Mouse (Mus musculus) thymus, postnatal 0 days (tissue): ENCODE results near the gene Ikzf4. TPM values are rescaled to one million over a fixed set of nuclear protein-coding genes. Genes with fewer than 3 reads are reported as not detected.

Source experiments
- DNase-seq: peaks from one replicate; pipeline ENCODE4 v3.0.0-alpha.2; 2015; ENCODE audit warnings: low spot score
- polyA plus RNA-seq: library from polyadenylated mRNA; unstranded; fragments of >200 nt; fragmentation: Nextera tagmentation; extraction: Ambion mirVana; gene quantifications from 2 replicates; pipeline ENCODE4 v1.2.1, GENCODE M21; 2015

Gene Ikzf4
- 0.98 and 1.1 TPM in 2 replicates for polyA plus RNA-seq

DNA sequence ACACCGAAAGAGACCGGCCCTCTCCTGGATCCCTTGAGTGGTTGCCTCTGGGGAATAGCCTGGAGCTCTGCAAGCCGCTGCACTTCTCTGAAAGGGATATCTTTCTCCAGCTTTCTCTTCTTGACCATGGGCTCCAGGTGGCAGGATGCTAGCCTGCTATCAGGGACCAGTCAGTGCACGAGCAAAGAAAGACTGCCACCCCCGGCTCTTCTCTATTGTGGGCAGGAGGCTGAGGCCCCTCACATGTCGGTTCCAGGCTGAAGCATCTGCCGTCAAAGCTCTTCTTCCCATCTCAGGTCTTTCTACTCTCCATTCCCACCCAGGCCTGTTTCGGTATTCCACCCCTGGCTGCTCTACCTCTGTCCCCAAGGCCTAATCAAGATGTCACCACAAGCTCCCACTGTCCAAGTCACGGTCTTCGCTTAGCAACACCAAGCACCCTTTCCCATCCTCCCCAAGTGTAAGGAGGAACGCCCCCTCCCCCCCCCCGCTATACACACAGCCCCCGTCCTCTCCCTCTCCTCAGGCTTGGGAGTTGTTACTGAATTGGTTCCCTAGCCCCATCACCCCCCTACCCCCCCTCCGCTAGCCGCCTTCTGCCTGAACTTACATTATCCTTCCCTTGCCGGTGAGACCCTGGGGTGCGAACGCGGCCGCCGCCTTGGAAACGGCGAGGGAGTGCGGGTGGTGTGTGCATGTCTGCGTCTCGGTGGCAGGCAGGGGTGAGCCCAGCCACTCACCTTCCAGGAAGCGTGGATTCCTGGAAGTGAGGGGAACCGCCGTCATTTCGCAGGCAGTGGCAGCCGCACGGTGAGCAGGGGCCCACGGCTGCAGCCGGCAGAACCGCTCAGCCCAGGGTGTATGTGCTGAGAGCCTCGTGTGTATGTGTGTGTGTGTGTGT, at the start of gene Ikzf4:
Ikzf4 (minus strand) TSS at position 881 of the 901 bp plus-strand sequence.
- peak; percentile 58 for DNase-seq

DNA sequence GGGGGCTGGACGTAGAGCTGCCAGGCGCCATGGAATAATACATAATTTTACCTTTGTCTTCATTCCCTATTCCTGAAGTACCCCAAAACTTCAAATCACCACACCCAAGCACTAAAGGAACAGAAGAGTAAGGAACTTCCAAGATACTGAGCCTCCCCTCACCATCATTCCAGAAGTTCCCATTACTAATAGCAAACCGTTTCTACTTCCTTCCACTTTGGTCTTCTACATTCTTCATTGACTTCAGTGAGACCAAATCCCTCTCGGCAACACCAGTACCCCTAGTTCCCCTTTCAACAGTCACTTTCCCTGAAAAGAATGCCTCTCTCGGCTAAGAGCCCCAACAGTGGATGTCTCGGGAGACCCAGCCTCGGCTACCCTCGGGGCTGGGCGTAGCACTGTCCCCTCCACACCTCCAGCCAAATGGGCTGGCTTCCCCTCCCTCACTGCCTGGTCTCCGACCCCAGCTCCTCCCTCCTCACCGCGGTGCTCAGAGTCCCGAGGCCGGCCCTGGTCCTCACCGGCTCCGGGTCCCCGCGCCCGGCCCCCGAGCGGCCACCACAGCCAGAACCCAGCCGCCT, 49.7 kb upstream of the Ikzf4 start:
- DNase-seq = no peak

DNA sequence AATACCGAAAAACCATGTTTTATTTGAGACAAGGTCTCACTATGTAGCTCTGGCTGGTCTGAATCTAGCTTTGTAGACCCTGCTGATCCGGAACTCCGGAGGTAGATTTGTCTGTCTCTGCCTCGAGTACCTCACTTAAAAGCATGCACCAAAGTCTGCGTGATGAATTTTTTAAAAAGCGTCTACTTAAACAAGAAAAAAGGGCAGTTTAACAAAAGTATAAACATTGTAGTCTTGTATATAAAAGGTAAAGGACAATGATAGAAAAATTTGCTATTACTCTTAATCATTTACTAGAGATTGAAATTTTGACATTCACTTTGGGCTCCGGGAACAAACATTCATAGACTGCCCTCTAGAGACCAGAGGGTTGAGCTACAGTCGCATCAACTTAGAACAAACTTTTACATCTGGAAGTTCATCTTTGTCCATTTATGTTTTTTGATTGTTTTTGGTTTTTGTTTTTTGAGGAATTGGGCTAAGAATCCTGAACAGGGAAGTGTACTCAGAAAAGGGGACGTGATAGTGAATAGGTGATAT, 28.7 kb upstream of the Ikzf4 start:
- peak; percentile 65 for DNase-seq

DNA sequence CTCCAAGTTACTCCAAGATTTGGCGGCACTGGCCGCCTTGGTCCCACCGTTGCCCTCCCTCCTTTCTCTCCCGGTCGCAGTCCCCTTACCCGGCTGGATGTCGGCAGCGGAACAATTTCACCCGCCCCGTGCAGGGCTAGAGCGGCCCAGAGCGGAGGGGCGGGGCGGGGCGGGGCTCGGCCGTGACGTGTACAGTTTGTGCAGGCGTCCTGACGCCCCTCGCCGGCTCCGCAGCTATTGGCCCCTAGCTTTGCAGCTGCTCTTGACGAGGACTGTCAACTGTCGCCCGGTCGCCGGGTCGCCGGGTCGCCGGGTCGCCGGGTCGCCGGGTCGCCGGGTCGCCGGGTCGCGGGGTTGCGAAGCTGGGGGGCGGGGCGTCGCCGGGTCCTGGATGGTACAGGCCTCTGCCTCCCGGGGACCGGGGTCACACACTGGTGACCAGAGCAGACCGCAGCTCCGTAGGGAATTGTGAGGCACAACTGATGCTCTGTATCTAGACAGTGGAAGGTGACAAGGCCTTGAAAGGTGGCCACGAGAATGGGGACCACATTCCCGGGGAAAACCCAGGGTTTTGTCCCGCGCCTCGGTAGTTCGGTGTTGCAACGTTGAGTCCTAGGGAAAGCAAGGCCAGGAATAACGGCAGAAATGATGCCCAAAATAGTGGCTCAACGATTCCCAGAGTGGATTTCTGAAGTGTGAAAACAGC, 28.1 kb upstream of the Ikzf4 start, which contains the start of gene Suox:
Suox (minus strand) TSS at position 311 of the 706 bp plus-strand sequence.
- DNase-seq = peak; percentile 91

DNA sequence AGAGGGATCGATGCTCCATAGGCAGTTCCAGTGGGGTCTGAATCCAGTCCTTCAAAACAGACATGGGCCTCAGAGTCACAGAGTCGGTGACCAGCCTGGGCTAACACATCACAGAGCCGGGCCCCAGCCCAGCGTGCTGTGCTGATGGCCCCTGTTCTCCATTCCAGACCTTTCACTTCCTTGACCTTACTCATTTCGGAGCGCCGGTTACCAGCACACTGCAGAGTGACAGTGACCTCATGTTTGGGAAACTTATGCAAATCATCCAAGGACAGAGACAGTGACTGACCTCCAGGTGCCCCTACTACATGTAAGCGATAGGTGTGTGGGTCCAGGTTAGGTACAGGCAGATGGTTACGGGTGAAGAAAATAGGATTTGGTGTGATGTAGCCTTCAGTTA, 25.4 kb upstream of the Ikzf4 start:
- DNase-seq = no peak

DNA sequence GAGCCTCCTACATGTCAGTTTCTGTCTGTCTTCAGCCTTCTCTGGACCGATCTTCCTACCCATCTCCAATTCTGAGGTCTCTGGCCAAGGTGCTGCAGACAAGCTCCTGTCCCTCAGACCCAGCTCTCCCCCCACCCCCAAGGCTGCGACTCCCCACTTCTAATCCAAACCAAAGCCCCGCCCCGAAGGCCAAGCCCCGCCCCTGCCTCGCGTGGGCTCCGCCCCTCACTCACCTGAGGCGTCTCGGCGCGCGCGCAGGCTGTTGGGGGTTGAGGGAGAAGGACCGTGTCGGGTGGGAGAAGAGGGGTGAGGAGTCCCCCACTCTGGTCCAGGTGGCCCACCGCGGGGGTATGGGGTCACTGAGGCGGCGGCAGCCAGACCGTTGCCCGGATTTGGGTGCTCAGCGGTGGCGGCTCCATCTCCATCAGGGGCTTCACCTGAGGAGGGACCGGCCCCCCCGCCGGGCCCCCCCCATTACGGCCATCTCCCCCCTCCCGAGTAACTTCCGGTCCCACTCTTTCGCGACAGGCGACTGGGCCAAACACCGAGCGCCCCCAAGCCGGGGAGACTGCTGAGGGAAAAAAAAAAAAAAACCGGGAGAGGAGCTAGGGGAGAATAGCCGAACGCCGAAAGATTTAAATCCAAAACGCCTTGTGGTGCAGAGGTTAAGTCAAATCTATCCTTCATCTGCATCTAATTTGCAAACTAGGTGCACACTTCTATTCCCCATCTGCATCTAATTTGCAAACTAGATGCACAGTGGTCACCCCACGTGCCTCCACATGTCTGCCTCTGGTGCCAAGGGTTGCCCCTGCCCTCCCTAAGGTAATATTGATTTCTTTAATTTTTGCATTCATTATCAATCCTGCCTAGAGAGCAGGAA, 23.2 kb upstream of the Ikzf4 start:
- peak; percentile 64 for DNase-seq

DNA sequence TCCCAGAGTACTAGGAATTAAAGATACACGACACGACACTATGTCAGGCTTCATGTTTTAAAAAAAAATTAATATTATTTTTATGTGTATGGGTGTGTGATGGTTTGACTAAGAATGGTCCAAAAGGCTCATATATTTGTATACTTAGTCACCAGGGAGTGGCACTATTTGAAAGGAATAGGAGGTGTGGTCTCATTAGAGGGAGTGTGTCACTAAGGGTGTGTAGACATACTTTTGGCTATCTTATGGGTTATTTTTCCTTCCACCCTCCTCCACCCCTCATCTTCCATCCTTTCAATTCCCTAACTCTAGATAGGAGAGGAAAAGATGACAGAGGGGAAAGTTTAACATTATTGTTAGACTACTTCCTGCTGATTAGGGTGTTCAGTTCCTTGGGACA, 20.0 kb upstream of the Ikzf4 start:
- no peak for DNase-seq

DNA sequence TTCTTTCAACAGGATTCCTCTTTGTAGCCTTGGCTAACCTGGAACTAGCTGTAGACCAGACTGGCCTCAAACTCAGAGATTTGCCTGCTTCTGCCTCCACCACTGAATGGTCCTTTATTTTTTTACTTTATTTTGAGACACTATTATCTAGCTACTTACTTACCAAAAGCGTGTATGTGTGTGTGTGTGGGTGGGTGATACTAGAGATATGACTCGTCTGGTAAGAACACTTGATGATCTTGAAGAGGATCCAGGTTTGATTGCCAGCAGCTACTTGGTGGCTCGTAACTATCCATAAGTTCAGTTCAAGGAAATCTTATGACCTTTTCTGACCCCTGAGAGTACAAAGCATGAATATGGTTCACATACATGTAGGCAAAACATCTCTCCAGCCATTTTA, 19.5 kb upstream of the Ikzf4 start:
- DNase-seq = no peak

DNA sequence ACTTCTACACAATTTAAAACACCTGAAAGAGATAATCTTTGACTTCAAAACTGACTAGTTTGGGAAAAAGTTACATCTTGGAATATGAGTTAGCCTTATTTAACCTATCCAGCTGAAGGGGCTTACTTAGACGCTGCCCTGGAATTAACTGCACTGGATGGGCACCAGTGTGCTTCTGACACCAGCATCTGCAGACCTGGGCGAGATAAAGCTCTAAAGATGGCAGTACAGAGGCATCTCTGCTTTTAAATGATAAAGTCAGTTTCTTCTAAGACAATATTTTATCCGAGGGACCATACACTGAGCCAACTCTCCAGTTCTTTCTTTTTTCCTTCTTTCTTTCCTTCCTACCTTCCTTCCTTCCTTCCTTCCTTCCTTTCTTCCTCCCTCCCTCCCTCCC, 19.0 kb upstream of the Ikzf4 start:
- DNase-seq = no peak

DNA sequence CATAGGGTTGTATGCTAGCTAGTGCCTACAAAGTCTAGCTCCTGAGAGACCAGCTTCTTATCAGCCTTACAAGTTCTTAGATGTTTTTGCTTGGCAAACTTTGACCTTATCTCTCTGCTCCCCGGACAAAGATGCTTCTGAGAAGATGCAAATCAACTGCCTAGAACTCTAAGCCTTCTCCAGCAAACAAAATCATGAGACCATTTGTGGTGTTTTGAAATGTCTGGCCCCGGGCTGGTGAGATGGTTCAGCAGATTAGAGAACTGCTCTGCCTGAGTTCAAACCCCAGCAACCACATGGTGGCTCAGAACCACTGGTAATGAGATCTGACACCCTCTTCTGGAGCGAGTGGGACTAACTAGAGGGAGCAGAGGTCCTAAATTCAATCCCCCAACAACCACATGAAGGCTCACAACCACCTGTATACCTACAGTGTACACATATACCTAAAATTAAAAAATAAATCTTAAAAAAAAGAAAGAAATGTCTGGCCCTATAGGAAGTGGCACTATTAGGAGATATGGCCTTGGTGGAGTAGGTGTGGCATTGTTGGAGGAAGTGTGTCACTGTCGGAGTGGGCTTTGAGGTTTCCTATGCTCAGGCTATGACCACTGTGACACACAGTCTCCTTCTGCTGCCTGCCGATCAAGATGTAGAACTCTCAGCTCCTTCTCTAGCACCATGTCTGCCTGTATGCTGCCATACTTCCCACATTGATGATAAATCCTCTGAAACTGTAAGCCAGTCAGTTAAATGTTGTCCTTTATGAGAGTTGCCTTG, 17.8 kb upstream of the Ikzf4 start:
- no peak for DNase-seq

DNA sequence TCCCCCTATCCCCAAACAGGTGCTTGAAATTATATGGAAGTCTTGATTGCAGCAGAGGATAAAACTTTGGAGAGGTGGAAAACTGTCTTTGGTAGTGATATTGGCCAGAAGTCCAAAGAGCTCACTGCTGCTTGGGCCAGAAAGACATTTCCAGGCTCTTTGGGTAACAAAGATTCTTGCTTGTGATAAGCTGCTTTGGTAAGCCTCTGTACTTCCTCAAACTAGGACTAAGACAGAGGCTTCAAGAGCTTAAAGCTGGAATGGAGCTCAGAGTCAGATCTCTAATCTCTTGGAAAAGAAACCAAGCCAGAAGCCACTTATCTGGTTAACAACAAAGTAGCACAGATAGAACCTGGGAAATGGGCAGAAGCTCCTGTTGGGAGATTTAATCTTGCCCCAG, 16.7 kb upstream of the Ikzf4 start:
- DNase-seq = no peak

DNA sequence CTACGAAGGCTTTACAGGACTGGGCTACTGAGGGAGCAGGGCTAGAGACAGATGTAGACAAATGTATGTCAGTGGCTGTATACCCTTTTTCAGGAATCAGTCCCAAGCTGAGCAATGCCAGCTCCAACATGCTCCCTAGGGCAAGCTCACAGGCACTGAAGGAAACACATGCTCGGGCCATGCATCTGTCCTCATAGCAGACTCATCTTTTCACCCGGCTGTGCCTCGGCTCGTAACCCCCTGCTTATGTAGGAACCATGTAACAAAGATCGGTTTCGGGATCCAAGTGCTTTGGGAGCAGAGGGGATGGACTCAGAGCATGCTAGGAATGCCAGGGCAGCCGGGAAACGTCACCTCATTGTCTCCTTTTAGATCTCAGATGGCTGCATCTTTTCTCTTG, 13.7 kb upstream of the Ikzf4 start:
- no peak for DNase-seq

DNA sequence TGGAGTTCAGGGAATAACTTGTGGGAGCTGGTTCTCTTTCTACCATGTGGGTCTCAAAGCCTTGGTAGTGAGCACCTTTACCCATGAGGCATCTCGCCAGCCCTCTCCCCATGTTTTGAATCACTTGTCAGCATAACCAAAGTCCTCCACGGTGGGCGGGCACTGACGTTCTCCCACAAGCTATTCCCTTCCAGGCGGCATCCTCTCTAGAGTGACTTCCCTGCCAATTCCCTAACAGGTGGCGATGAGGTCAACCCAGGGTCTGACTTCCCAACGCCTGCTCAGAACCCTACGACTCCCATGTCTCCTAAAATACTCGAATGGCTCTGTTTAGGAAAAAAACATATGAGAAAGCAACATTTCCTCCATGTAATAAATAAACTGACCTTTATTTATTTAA, 12.1 kb upstream of the Ikzf4 start:
- DNase-seq = no peak

DNA sequence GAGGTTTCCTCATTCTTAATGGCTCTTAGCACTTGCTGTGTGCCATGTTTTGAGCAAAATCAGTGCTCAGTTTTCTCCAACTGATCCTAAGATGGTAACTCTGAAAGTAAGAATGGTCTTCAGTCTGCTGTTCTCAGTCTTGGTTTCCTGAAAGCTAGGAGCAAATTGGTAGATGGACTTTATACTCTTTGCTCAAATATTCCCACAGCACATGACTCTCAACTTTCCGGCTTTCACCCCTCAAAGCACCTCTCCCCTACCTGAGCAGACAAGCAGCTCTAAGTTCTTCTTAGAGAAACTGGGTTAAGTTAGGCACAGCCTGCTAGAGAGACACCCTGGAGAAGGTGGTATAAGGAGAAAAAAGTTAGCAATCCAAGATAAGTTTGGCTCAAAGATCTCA, 10.9 kb upstream of the Ikzf4 start:
- no peak for DNase-seq

DNA sequence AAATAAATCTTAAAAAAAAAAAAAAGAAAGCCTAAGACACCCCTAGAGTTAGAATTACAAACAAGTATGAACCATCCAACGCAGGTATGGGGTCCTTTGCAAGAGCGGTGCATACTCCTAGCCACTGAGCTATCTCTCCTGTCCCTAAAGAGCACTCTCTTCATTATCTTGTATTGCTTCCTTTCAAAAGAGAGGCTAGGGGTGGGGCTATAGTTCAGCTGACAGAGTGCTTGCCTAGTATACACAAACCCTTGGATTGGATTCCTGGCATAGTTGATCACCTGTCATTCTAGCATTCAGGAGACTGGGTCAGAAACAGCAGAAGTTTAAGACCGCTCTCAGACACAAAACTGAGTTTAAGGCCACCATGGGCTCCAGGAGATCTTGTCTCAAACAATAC, 9.5 kb upstream of the Ikzf4 start:
- no peak for DNase-seq

DNA sequence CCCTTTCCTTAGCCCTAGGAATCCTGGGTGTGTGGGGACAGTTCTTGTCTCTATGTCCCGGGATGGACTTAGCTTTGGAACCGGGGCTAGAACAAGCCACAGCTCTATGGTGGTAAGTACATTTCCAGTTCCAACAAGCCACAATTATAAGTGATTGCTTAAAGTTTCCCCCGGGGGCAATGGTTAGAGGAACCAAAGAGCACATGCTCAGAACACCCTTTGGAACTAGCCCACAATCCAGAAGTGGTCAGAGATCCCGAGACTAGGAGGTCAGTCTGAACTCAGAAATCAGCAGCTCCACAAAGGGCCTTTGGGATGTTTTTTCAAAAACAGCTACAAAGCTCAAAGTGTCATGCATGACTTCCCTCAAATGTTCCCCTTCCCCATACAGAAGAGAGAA, 8.1 kb upstream of the Ikzf4 start:
- DNase-seq = no peak

DNA sequence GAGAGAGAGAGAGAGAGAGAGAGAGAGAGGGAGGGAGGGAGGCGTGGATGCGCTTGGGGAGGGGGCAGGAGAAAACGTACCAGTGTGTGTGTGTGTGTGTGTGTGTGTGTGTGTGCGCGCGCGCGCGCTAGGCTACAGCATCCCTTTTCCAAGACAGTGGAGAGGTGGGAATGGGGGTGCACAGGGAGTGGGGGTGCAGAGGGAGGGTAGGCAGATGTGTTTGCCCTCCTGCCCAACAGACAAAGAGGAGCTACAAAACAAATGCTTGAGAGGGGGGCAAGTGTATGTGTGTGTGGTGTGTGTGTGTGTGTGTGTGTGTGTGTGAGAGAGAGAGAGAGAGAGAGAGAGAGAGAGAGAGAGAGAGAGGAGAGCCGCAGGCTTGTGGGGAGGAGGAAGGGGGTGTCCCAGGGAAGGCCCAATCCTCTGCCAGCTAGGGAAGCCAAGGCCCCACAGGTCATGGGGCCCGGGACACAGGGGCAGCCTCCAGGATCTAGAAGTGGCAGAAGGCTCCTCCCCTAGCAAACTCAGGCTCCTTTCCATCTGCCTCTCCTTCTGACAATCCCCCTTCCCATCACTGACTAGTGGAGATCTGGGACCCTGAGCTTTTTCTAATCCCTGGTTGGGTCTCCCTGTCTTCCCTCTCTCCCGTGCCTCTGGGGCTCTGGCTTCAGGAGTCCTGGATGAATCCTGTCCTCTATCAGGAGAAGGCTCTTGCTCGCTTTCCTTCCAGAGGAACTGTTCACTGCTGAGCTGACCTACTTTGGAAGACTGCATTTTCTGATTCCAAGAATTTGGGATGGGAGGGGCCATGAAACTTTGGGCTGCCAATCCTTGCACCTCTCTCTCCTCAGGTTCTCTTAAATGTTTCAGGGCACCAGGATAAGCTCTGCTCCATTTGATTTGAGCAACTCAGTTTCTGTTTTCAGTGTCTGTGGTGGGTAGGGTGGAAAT, 623 bp upstream of the Ikzf4 start:
- peak; percentile 40 for DNase-seq

DNA sequence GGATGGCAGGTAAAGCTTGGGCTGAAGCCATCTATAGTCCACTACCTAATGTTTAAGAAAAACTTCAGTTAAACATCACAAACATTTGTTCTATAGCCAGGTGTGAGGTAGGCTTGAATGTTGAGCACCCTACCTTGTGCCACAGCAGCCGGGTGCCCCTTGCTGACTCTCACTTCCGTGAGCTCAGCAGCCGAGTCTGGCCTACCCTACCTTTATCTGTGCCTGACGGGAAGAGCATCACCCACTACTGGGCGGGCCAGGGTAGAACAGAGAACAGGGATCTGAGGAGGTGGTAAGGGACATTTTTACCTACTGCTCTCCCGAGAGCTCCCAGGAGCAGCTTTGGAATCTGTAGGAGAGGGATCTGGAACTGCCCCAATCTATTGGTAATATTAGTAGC, 3.0 kb downstream of the Ikzf4 start:
- no peak for DNase-seq

DNA sequence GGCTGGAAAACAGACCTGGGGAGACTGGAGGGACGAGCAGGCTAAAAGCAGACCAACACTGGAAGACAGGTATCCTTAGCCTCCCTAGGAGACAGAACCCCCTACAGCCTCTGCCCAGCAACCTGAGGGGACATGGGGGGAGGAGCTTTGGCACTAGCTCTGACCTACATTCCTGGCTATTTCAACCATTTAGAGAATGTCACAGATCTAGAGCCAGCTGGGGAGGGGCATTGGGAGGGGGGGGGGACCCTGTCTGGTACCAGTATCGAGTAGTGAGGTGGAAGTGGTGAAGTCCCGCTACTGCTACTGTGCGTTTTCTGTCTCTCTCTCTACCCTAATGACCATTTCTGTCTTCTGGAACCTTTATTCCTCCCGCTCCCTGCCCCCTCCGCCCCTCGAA, 3.9 kb downstream of the Ikzf4 start:
- DNase-seq = no peak
